Mouse (Mus musculus) hindbrain, embryonic 14.5 days (tissue): Measurements from ENCODE around the gene Actn1. TPM values are rescaled to one million over a fixed set of nuclear protein-coding genes. Genes with fewer than 3 reads are reported as not detected.

Experiments
- ATAC-seq: fragments of 200-750 bp; cut with Nextera tagmentation; 2 replicates; pipeline ENCODE4 v1.8.0; 2017; ENCODE audit warnings: moderate number of reproducible peaks, mild to moderate bottlenecking, moderate TSS enrichment, moderate library complexity; ENCODE audit not compliant: low FRiP score
- DNase-seq: peaks from one replicate; pipeline ENCODE4 v3.0.0-alpha.2; 2015; ENCODE audit warnings: low spot score
- H3K27ac ChIP-seq: fragments of 300-500 bp; sonication (generic); 2 replicates; pipeline ENCODE4 v1.5.1; 2014; ENCODE audit warnings: mild to moderate bottlenecking, moderate library complexity
- H3K27me3 ChIP-seq: fragments of 300-500 bp; sonication (generic); 2 replicates; pipeline ENCODE4 v1.6.1; 2014; ENCODE audit warnings: mild to moderate bottlenecking, low read length, mixed read lengths; ENCODE audit not compliant: control insufficient read depth, insufficient read depth
- H3K36me3 ChIP-seq: fragments of 300-500 bp; sonication (generic); replicated peaks from 2 replicates; pipeline ENCODE4 v1.6.1; 2014; ENCODE audit not compliant: control insufficient read depth, insufficient read depth
- H3K4me1 ChIP-seq: fragments of 300-500 bp; sonication (generic); replicated peaks from 2 replicates; pipeline ENCODE4 v1.6.1; 2014; ENCODE audit warnings: antibody characterized with exemption, low read length, mixed read lengths; ENCODE audit not compliant: control insufficient read depth, insufficient read depth
- H3K4me2 ChIP-seq: fragments of 300-500 bp; sonication (generic); replicated peaks from 2 replicates; pipeline ENCODE4 v1.6.1; 2014; ENCODE audit warnings: mild to moderate bottlenecking, moderate library complexity
- H3K4me3 ChIP-seq: fragments of 300-500 bp; sonication (generic); replicated peaks from 2 replicates; pipeline ENCODE4 v1.5.1; 2014; ENCODE audit warnings: mild to moderate bottlenecking, low read length
- H3K9ac ChIP-seq: fragments of 300-500 bp; sonication (generic); 2 replicates; pipeline ENCODE4 v1.6.1; 2014
- H3K9me3 ChIP-seq: fragments of 300-500 bp; sonication (generic); 2 replicates; pipeline ENCODE4 v1.6.1; 2016; ENCODE audit warnings: low read length; ENCODE audit not compliant: control insufficient read depth
- WGBS: fragments of 180-500 bp; shearing (Covaris S2); extraction: QIAGEN DNeasy Blood & Tissue Kit; methylation state at CpG from one replicate; pipeline ENCODE4 v1.1.7; 2014; 5-methylcytosine and 5-hydroxymethylcytosine counted together
- polyA plus RNA-seq: library from polyadenylated mRNA; unstranded; fragments of >200 nt; fragmentation: Nextera tagmentation; extraction: Ambion mirVana; gene quantifications from 2 replicates; pipeline ENCODE4 v1.2.1, GENCODE M21; 2014

Actn1 gene
- polyA plus RNA-seq, 1 experiment from 2014 or later: 9.9 TPM

DNA sequence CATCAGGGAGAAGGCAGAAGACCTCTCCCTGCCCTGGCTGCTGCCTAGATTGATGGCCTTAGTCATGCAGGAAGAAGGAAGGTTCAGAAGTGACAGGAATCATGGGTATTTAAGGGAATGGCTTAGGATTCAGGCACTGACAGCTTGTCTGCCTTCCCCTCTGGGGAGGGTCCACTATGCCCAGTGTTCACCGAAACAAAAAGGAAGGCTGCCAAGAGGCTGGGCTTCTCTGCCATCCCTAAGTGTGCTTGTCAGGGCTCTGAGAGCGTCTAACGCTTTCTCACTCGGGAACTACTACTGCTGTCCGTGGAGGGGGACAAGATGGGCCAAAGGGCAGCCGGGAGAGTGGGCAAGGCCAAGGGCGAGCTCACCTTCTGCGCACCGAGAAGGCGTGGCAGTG lies 69.3 kb downstream of the Actn1 start:
- no peak for DNase-seq
- Histone ChIP-seq H3K4me2 (no peak overlapping the region), H3K27me3 (no peaks in the 10 kb centered on the region), H3K27ac (peak overlapping the region; percentile 12; the same call in 1 of the 2 replicates), H3K4me1 (no peaks in the 10 kb centered on the region), H3K4me3 (no peak overlapping the region), H3K36me3 (peaks cover 19% of the 10 kb centered on the region; the same call in 1 of the 2 replicates), H3K9ac (no peak overlapping the region), H3K9me3 (no peaks in the 10 kb centered on the region)
- no peak; the same call in 1 of the 2 replicates for ATAC-seq
- 77% methylated on average over 10 of the region's 10 CpGs for WGBS

DNA sequence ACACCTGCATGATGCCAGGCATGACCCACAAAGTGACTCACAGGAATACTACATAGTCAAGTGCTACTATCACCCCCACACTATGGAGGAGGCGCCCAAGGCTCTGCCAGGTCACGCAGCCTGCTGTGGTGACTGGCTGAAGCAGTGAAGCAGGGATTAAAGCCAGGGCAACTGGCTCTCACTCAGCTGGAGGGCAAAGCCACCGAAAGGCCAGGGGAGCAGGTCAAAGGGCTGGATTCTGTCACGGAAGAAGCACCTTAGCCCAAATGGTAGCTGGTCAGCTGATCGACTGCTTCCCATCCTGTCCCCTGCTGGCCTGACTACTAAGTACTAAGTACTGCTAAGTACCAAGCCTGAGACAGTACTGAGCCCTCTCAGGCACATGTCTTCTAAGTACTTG lies 76.1 kb downstream of the Actn1 start:
- Histone ChIP-seq H3K36me3 (peaks cover 23% of the 10 kb centered on the region), H3K9me3 (no peaks in the 10 kb centered on the region), H3K9ac (no peak overlapping the region), H3K4me2 (no peak overlapping the region), H3K27me3 (no peaks in the 10 kb centered on the region), H3K4me1 (no peaks in the 10 kb centered on the region), H3K27ac (no peak overlapping the region), H3K4me3 (no peak overlapping the region)
- ATAC-seq (no peak), DNase-seq (no peak)
- 95% methylated on average over 5 of the region's 5 CpGs for WGBS

GRCm38 (mm10) chr12:80181831-80182230 lies 78.3 kb downstream of the Actn1 start:
- no peak overlapping the region for H3K9ac ChIP-seq
- no peak overlapping the region for H3K27ac ChIP-seq
- H3K4me3 ChIP-seq: no peak overlapping the region
- 92% methylated on average over 2 of the region's 2 CpGs for WGBS
- H3K9me3 ChIP-seq: no peaks in the 10 kb centered on the region
- no peak for ATAC-seq
- no peaks in the 10 kb centered on the region for H3K27me3 ChIP-seq
- H3K4me1 ChIP-seq: no peaks in the 10 kb centered on the region
- peaks cover 23% of the 10 kb centered on the region for H3K36me3 ChIP-seq
- no peak for DNase-seq
- no peak overlapping the region for H3K4me2 ChIP-seq

DNA sequence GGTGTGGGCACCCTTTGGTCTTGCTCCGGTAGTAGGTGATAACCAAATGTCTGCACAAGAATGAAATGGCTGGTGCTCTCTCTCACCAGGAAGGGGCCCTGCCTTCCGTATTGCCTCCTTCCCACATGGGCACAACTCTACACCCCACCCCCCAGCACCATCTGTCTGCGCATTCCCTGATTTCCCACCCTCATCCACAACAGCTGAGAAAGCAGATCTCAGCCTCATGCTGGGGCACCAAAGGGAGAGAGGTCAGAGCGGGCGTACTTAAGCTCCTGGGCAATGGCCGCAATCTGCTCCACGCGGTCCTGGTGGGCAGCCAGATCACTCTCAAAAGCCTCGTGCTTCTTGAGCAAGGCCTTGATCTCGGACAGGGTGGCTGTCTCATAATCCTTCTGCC lies 82.1 kb downstream of the Actn1 start:
- Histone ChIP-seq H3K36me3 (peaks cover 32% of the 10 kb centered on the region), H3K4me3 (no peak overlapping the region), H3K9me3 (no peaks in the 10 kb centered on the region), H3K4me1 (no peaks in the 10 kb centered on the region), H3K9ac (no peak overlapping the region), H3K27ac (no peak overlapping the region), H3K27me3 (no peaks in the 10 kb centered on the region), H3K4me2 (no peak overlapping the region)
- 71% methylated on average over 10 of the region's 10 CpGs for WGBS
- ATAC-seq: no peak
- DNase-seq: no peak

GRCm38 (mm10) chr12:80168736-80169135 lies 91.4 kb downstream of the Actn1 start:
- no peak for ATAC-seq

DNA sequence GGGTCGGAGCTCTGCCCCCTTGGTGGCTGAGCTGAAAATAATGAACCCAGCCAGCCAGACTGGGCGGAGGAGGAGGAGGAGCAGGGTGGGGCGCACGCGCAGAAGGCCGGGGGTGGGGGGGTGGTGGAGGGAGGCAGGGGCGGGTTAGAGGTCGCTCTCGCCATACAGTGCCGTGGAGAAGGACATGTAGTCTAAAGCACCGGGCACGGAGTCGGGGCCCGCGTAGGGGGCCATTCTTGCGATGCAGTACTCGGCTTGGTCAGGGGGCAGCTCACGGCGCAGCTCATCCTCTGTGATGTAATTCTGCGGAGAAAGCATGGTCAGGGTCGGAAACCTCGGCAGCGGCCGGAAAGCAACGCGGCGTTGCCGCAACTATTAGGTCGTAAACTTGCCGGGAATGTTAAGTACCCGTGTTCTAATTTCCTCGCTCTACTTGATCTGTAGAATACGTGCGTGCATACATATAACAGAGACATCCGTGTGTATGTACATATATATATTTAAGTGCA lies 91.9 kb downstream of the Actn1 start:
- ATAC-seq (peak; percentile 90), DNase-seq (peak; percentile 90)
- Histone ChIP-seq H3K4me3 (peak overlapping the region; percentile 60), H3K4me1 (0 out of 2 replicates have a peak, but pooled peaks cover 4% of the 10 kb centered on the region), H3K27ac (peak overlapping the region; percentile 92), H3K27me3 (no peaks in the 10 kb centered on the region), H3K9me3 (no peaks in the 10 kb centered on the region), H3K4me2 (peak overlapping the region; percentile 47), H3K9ac (peak overlapping the region; percentile 74), H3K36me3 (peaks cover 7% of the 10 kb centered on the region)
- WGBS: 22% methylated on average over 35 of the region's 35 CpGs

More at GRCm38 (mm10) chr12:80168736-80169135, 91.4 kb downstream of the Actn1 start:
- H3K36me3 ChIP-seq: peaks cover 12% of the 10 kb centered on the region
- peak overlapping the region; percentile 47 for H3K4me2 ChIP-seq
- no peak for DNase-seq
- H3K27me3 ChIP-seq: no peaks in the 10 kb centered on the region
- H3K27ac ChIP-seq: peak overlapping the region; percentile 92
- 0 out of 2 replicates have a peak, but pooled peaks cover 4% of the 10 kb centered on the region for H3K4me1 ChIP-seq
- no peak overlapping the region for H3K9ac ChIP-seq
- peak overlapping the region; percentile 60 for H3K4me3 ChIP-seq
- no peaks in the 10 kb centered on the region for H3K9me3 ChIP-seq
- 59% methylated on average over 12 of the region's 12 CpGs for WGBS

DNA sequence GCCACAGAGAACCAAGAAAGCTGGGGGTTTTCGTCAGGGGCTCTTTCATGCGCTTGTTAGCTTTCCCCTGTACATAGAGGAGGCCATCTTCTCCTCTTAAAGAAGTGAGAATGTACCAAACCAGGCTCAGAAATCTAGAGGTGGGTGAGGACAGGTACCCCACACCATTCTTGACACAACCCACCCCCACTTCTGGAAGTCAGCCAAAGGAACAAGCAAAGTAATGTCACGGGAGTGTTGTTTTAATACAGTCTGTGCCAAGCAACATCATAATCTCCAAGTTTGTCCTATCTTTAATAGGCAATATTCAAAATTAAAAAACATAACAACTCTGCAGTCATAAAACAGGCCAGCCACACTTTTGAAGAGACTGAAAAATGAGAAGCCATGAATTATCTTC lies 92.8 kb downstream of the Actn1 start:
- DNase-seq (no peak), ATAC-seq (no peak)
- Histone ChIP-seq H3K9ac (no peak overlapping the region), H3K4me2 (peak overlapping the region; percentile 47; the same call in 1 of the 2 replicates), H3K4me3 (no peak overlapping the region), H3K36me3 (no peaks in the 10 kb centered on the region; the same call in 1 of the 2 replicates), H3K27ac (no peak overlapping the region), H3K27me3 (no peaks in the 10 kb centered on the region), H3K4me1 (0 out of 2 replicates have a peak, but pooled peaks cover 4% of the 10 kb centered on the region), H3K9me3 (no peaks in the 10 kb centered on the region)
- WGBS: 85% methylated on average over 3 of the region's 3 CpGs

GRCm38 (mm10) chr12:80166651-80167050 lies 93.5 kb downstream of the Actn1 start:
- ATAC-seq (no peak), DNase-seq (no peak)
- H3K9me3 ChIP-seq: no peaks in the 10 kb centered on the region
- H3K27ac ChIP-seq: no peak overlapping the region
- H3K4me2 ChIP-seq: no peak overlapping the region
- 81% methylated on average over 4 of the region's 4 CpGs for whole genome bisulfite sequencing
- H3K36me3 ChIP-seq: no peaks in the 10 kb centered on the region; the same call in 1 of the 2 replicates
- H3K27me3 ChIP-seq: no peaks in the 10 kb centered on the region
- no peak overlapping the region for H3K9ac ChIP-seq
- H3K4me3 ChIP-seq: no peak overlapping the region
- 0 out of 2 replicates have a peak, but pooled peaks cover 4% of the 10 kb centered on the region for H3K4me1 ChIP-seq

DNA sequence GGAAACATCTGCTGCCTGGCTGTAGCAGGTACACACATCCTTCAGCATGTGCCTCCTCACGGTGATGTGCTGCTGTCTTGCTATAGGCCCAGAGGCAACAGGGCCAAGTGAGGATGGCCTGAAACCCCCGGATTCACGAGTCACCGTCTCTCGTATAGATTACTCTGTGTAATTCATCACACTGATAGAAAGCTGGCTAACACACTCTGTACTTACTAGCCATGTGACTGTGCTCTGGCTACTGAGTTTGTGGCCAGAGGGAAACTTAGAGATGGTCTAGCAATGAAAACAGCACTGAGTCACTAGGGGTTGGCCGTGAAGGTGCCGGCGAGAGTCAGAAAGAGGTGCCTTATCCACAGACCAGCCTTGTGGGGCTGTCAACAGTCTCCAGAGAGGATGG lies 95.6 kb downstream of the Actn1 start:
- no peaks in the 10 kb centered on the region for H3K27me3 ChIP-seq
- H3K27ac ChIP-seq: no peak overlapping the region
- H3K36me3 ChIP-seq: no peaks in the 10 kb centered on the region; the same call in 1 of the 2 replicates
- WGBS: 89% methylated on average over 8 of the region's 8 CpGs
- 0 out of 2 replicates have a peak, but pooled peaks cover 4% of the 10 kb centered on the region for H3K4me1 ChIP-seq
- DNase-seq: no peak
- H3K4me3 ChIP-seq: no peak overlapping the region
- no peaks in the 10 kb centered on the region for H3K9me3 ChIP-seq
- no peak overlapping the region for H3K9ac ChIP-seq
- ATAC-seq: no peak
- H3K4me2 ChIP-seq: no peak overlapping the region
